Mouse (Mus musculus): ENCODE measurements around the gene Hibch.

DNA sequence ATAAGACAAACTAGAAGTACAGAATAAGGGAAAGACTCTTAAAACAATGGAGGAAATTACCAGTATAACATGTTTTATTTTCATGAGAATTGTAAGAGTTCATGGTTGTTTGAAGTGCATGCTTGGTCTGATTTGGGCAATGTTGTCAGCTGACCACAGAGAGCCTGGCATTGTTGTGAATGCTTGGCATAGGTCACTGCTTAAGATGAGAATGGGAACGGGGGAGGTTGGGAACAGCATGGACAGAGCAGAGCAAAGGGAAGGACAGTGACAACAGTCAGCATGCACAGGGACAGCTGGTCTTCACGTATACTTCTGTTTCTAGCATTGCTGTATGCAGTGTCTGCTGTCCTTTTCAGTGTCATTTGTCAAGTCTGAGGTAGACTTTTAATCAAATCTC, 39.5 kb downstream of the Hibch start:
- TF ChIP-seq CTCF (IDR thresholded peaks at IDR 0.05; ENCODE audit: borderline replicate concordance, control insufficient read depth, extremely low read depth, insufficient read depth, low read length, poor library complexity) (no peak), POLR2A (IDR thresholded peaks at IDR 0.05; ENCODE audit: control insufficient read depth, extremely low read depth, insufficient read depth, low read length, poor library complexity) (no peak)

Data from thymus, adult 2 months (tissue).